Mouse (Mus musculus) lung, postnatal 36 days (tissue): ENCODE data around the gene Tmem212.

Source experiments
- DNase-seq: peaks from one replicate; pipeline ENCODE4 v3.0.0; 2022; ENCODE audit warnings: mixed read lengths

Tmem212 gene

DNA sequence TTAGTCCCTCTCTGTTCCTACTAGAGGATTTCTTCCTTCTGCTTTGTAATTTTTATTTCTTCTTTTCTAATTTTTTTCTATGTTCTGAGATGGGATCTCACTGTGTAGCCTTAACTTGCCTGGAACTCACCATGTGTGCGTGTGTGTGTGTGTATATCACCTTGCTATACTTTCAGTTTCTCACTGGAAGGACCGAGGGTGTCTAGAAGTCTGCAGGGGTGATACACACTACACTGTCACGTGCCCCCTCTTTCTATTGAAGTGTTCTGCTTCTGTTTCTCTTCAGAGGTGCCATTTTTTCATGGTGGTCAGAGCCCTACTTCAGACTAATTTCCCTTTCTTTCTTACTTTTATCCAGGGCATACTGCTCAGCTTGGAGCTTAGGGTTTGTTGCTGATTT, 56.4 kb downstream of the Tmem212 start:
- DNase-seq = no peak

DNA sequence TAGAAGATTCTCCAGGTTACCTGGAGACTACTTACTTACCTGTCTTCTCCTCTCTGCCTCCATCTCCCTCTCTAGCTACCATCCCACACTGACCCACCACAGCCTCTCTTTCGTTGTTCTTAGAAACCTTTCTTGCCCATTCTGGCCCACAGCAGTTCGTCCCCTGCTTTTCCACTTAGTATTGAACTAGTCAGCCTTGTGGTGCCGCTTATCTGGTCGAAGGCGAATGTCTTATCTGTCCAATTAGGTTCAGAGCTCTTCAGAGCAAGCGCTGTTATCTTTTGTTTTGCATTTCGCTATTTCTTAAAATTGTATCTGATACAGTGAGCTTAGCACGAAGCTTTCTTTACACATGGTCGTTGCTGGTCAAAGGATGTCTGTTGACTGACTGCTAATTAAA, 56.9 kb downstream of the Tmem212 start:
- no peak for DNase-seq

DNA sequence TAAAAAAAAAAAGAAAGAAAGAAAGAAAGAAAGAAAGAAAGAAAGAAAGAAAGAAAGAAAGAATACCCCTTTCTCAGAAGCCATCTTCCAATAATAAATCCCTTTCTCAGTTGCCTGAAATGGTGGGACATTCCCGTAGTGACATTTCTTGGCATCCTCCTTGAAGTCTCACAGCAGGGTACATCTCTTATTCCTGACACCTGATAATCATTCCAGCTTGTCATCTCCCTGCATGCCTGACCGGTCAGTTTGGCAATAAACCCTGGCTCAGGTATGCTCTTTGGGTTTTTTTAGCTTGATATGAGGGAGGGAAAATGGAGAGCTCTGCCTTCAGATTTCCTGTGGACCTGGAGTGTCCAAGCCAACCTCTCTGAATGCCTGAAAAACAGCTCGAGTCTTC, 59.9 kb downstream of the Tmem212 start:
- no peak for DNase-seq

DNA sequence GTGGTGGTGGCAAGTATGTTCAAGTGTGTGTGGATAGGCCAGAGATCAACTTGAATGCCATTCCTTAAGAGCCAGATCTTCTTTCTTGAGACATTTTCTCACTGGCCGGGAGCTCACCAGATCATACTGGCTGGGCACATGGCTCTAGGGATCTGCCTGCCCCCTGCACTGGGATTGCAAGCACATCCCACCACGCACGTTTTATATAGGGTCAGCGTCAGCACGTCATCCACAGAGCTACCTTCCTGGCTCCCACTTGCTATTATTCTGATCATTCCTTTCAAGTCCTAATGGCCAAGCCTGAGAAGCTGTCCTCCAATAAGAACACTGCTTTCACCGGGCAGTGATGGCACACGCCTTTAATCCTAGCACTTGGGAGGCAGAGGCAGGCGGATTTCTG, 60.4 kb downstream of the Tmem212 start:
- no peak for DNase-seq

DNA sequence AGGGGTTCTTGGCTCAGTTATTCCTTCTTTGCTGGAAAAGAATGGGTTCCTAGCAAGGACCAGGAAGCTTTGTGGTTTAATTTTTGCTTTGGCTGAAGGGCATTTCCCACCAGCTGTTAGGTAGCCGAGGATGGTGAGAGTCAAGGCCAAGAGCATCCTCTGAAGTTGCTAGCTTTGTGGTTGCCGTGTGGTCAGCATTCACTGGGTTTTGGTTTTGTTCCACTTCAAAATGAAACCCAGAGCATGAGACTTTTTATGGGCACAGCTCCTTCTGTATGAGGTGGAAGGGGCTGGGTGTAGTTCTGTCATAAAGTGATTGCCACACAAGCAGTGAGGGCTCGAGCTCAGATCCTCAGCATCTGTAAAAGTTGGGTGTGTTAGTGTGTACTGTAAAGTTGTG, 67.4 kb downstream of the Tmem212 start:
- no peak for DNase-seq

DNA sequence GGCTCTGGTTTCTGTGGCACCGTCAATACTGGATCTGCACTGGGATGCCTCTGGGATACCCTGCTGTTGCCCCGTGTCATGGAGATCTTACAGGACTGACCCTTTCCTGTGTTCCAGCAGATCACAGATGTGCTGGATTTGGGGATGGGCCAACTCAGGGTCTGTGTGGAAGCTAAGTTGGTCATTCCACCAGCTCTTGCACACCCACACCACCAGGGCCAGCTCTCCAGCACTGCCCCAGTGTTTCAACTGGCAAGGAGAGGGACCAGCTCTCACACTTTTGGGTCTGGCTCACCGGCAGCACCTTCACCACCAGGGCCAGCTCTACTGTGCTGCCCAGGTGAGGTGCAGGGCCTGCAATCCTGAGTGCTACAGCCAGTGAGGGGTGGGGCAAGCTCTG, 68.9 kb downstream of the Tmem212 start:
- DNase-seq = no peak

DNA sequence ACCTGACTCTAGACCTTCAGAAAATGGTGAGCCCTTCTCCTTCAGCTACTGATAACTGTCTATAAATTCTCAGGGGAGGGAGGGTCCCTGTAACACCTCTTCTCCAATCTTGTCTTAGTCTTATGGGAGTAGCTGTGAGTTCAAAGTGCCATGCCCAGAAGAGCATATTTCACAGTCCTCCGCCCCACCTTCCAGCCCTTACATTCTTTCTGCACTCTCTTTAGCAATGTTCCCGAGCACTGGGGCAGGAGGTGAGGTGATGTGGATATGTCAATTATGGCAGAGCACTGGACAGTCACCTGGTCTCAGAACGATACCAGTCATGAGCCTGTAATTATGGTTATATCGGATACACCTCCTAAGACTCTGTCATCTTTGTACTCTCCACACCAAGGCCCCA, 70.2 kb downstream of the Tmem212 start:
- no peak for DNase-seq
